Mouse (Mus musculus): ENCODE measurements at regions not wholly inside any gene's neighbourhood (a gene's known extent, or its start where the extent isn't known, plus 50 kb on each side); places are given as distances from the start of the nearest gene placed in this dataset.

- TF ChIP-seq CTCF (IDR thresholded peaks at IDR 0.05), result no peak
- no peak for TF ChIP-seq POLR2A (IDR thresholded peaks at IDR 0.05; ENCODE audit: insufficient read depth, low read depth, low read length)
- no peak for TF ChIP-seq EP300 (IDR thresholded peaks at IDR 0.05; ENCODE audit: insufficient read depth, low read depth, low read length)
Measured at GRCm38 (mm10) chr11:18715050-18715850, 303.5 kb downstream of the Meis1 start.
